Mouse (Mus musculus): ENCODE data around the gene Txn2.

DNA sequence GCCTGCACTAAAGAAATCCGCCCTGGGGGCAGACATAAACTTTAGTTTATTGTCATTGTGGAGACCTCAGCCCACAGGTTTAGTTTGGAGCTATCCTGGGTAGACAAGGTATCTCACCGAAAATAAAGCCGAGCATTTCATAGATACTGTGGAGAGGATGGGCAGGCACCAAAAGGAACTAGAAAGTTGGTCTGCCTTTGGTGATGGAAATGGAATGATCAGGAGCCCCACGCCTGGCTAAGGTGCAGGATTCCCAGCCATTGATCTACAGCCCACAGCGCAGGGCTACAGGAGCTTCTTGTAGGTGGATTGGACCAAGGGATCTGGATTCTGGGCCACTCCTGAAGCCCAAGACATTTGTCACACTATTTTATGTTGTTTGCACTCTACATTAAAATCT is 28.8 kb upstream of the Txn2 start:
- TF ChIP-seq CTCF (IDR thresholded peaks at IDR 0.05; ENCODE audit: low read depth) (no peak), EP300 (IDR thresholded peaks at IDR 0.05; ENCODE audit: low read depth) (no peak)

Data from liver, embryonic 14.5 days (tissue).